In the genomic region with DNA sequence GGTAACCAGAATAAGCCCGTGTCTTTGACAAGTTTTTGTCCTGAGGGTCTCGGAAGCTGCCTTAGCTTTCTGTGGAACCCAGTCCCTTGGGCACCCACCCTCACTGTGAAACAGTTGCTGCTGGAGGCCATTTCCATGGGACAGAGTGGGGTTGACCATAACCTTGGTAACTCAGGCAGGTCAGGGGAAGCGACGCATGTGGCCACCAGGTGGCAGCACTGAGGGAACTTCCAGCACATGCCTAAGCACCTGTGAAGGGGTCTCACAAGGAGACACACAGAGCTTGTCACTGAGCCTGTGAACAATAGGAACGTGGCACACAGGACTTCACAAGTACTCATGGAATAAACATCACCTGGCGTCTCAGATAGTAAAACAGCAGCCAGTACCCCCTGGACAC, we compare ENCODE assay signal across 8 mouse cellular contexts.
DNase-seq lines count a peak whose midpoint lies in the region; ATAC-seq and TF ChIP-seq lines count a peak whose summit lies in the region.

No protein-coding gene starts in this region.

- peak; percentile 40 for DNase-seq in right cerebral cortex, adult 18-20 months
- no peak for DNase-seq in right cerebral cortex, postnatal 25 days
- peak; percentile 69 for DNase-seq in induced T-regulatory cell, adult 2 months (ENCODE audit: low read depth)
- DNase-seq in lung, embryonic 14.5 days, result peak; percentile 83
- peak; percentile 60 for DNase-seq in right cerebral cortex, postnatal 4 days
- peak; percentile 42 to 74 for DNase-seq in urinary bladder, postnatal 4 days (ENCODE audit: low spot score in 2 of 2)

- TF ChIP-seq CTCF in bone marrow macrophage, adult 2 months (IDR thresholded peaks at IDR 0.05; ENCODE audit: low read depth, low read length), result peak; percentile 89
- peak; percentile 90; the same call in 1 of the 2 replicates for TF ChIP-seq CTCF in embryonic fibroblast, embryonic 13.5 days (IDR thresholded peaks at IDR 0.05; ENCODE audit: borderline replicate concordance, insufficient read depth, low read length)
- TF ChIP-seq CTCF in lung, embryonic 14.5 days (IDR thresholded peaks at IDR 0.05; ENCODE audit: low read depth), result peak; percentile 92

- H3K4me2 ChIP-seq in lung, embryonic 14.5 days, result no peak overlapping the region

- H3K27me3 ChIP-seq in lung, embryonic 14.5 days (ENCODE audit: insufficient read depth, low read length), result no peaks in the 10 kb centered on the region

- no peaks in the 10 kb centered on the region for H3K36me3 ChIP-seq in lung, embryonic 14.5 days (ENCODE audit: insufficient read depth)

- H3K9ac ChIP-seq in lung, embryonic 14.5 days, result no peak overlapping the region

- 40% methylated on average over 6 of the region's 6 CpGs for WGBS in lung, embryonic 14.5 days

- H3K4me1 ChIP-seq in bone marrow macrophage, adult 2 months (ENCODE audit: control insufficient read depth, insufficient read depth, low read length), result no peaks in the 10 kb centered on the region
- no peaks in the 10 kb centered on the region for H3K4me1 ChIP-seq in embryonic fibroblast, embryonic 13.5 days (ENCODE audit: control insufficient read depth, insufficient read depth, low read length)
- no peaks in the 10 kb centered on the region for H3K4me1 ChIP-seq in lung, embryonic 14.5 days (ENCODE audit: insufficient read depth)

- TF ChIP-seq POLR2A in bone marrow macrophage, adult 2 months (IDR thresholded peaks at IDR 0.05; ENCODE audit: borderline replicate concordance, low read depth, low read length), result no peak
- TF ChIP-seq POLR2A in embryonic fibroblast, embryonic 13.5 days (IDR thresholded peaks at IDR 0.05; ENCODE audit: low read depth, low read length), result no peak

- no peak overlapping the region for H3K27ac ChIP-seq in bone marrow macrophage, adult 2 months (ENCODE audit: insufficient read depth, low read depth, low read length)
- H3K27ac ChIP-seq in embryonic fibroblast, embryonic 13.5 days (ENCODE audit: insufficient read depth, low read length), result no peak overlapping the region
- H3K27ac ChIP-seq in lung, embryonic 14.5 days (ENCODE audit: low read depth), result no peak overlapping the region

- H3K4me3 ChIP-seq in bone marrow macrophage, adult 2 months (ENCODE audit: insufficient read depth, low read length), result no peak overlapping the region
- H3K4me3 ChIP-seq in embryonic fibroblast, embryonic 13.5 days (ENCODE audit: insufficient read depth, low read length), result no peak overlapping the region
- H3K4me3 ChIP-seq in lung, embryonic 14.5 days (ENCODE audit: low read depth, low read length), result no peak overlapping the region

- H3K9me3 ChIP-seq in lung, embryonic 14.5 days (ENCODE audit: low read depth, low read length), result no peaks in the 10 kb centered on the region

- no peak for ATAC-seq in lung, embryonic 14.5 days (ENCODE audit: insufficient read depth)
